Mouse (Mus musculus): ENCODE data around the gene Cuedc1.

GRCm38 (mm10) chr11:88118817-88119642 lies 21.2 kb downstream of the Cuedc1 start:
- TF ChIP-seq CTCF (IDR thresholded peaks at IDR 0.05; ENCODE audit: low read depth) (no peak), EP300 (IDR thresholded peaks at IDR 0.05; ENCODE audit: low read depth) (peak; percentile 82)
